Mouse (Mus musculus) embryonic facial prominence, embryonic 13.5 days (tissue): Measurements from ENCODE around the gene Itga2b. TPM values are rescaled to one million over a fixed set of nuclear protein-coding genes. Genes with fewer than 3 reads are reported as not detected.

ENCODE experiments used
- ATAC-seq: fragments of 200-750 bp; cut with Nextera tagmentation; 2 replicates; pipeline ENCODE4 v1.8.0; 2017; ENCODE audit warnings: low read depth; ENCODE audit not compliant: insufficient number of reproducible peaks, insufficient read depth, low FRiP score, low TSS enrichment
- H3K27ac ChIP-seq: fragments of 300-500 bp; sonication (generic); 2 replicates; pipeline ENCODE4 v1.5.1; 2015; ENCODE audit warnings: moderate library complexity, mild to moderate bottlenecking, inconsistent platforms
- H3K27me3 ChIP-seq: fragments of 300-500 bp; sonication (generic); 2 replicates; pipeline ENCODE4 v1.6.1; 2015; ENCODE audit warnings: mild to moderate bottlenecking, inconsistent platforms
- H3K36me3 ChIP-seq: fragments of 300-500 bp; sonication (generic); 2 replicates; pipeline ENCODE4 v1.6.1; 2015; ENCODE audit warnings: mild to moderate bottlenecking, inconsistent platforms
- H3K4me1 ChIP-seq: fragments of 300-500 bp; sonication (generic); 2 replicates; pipeline ENCODE4 v1.6.1; 2015; ENCODE audit warnings: inconsistent platforms
- H3K4me2 ChIP-seq: fragments of 300-500 bp; sonication (generic); 2 replicates; pipeline ENCODE4 v1.6.1; 2015; ENCODE audit warnings: moderate library complexity, mild to moderate bottlenecking, inconsistent platforms
- H3K4me3 ChIP-seq: fragments of 300-500 bp; sonication (generic); 2 replicates; pipeline ENCODE4 v1.5.1; 2015; ENCODE audit warnings: mild to moderate bottlenecking, inconsistent platforms
- H3K9ac ChIP-seq: fragments of 300-500 bp; sonication (generic); 2 replicates; pipeline ENCODE4 v1.6.1; 2015; ENCODE audit warnings: mild to moderate bottlenecking, inconsistent platforms
- H3K9me3 ChIP-seq: fragments of 300-500 bp; sonication (generic); 2 replicates; pipeline ENCODE4 v1.6.1; 2016; ENCODE audit warnings: inconsistent platforms
- WGBS: fragments of 180-500 bp; shearing (Covaris S2); methylation state at CpG from one replicate; pipeline ENCODE4 v1.1.7; 2015; ENCODE audit warnings: mixed read lengths; 5-methylcytosine and 5-hydroxymethylcytosine counted together
- polyA plus RNA-seq: library from polyadenylated mRNA; unstranded; fragments of >200 nt; fragmentation: Nextera tagmentation; extraction: Ambion mirVana; gene quantifications from 2 replicates; pipeline ENCODE4 v1.2.1, GENCODE M21; 2015

Gene Itga2b
- polyA plus RNA-seq, 1 experiment from 2014 or later: 6.7 TPM

DNA sequence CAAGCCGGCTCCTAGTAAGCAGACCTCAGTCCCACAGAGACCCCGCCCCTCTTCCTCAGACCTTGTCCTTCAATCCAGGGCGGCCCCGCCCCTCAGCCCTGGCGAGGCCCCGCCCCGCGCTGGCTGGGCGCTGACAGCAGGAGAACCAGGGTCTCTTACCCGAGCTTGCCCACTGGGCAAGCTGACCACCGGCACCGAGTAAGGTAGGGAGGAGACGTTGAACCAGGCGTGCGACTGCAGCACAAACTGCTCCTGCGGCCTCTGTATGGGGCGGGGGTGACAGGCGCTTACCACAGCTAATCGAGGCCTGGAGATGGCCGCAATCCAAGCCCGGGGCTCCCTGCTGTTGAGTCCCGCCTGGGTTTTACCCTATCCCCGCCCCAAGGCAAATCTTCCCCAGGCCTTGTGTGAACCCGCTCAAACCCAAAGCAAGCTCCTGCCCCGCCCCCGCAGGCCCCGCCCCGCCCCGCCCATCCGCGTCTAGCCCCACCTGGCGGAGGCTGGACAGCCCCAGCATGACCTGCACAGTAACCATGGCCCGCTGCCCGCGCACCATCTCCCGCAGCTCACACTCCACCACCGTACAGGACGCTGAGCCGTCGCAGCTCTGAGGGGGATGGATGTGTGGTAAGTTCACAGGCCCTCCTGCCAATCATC is 14.1 kb downstream of the Itga2b start:
- peak; percentile 78 for ATAC-seq
- H3K4me1 ChIP-seq: peaks cover 21% of the 10 kb centered on the region; the same call in 1 of the 2 replicates
- H3K9ac ChIP-seq: peak overlapping the region; percentile 53
- peaks cover 24% of the 10 kb centered on the region for H3K27me3 ChIP-seq
- H3K4me3 ChIP-seq: peak overlapping the region; percentile 54
- WGBS: under 1% methylated on average over 40 of the region's 40 CpGs
- H3K4me2 ChIP-seq: peak overlapping the region; percentile 91
- H3K9me3 ChIP-seq: no peaks in the 10 kb centered on the region
- H3K36me3 ChIP-seq: no peaks in the 10 kb centered on the region
- peak overlapping the region; percentile 44 for H3K27ac ChIP-seq

DNA sequence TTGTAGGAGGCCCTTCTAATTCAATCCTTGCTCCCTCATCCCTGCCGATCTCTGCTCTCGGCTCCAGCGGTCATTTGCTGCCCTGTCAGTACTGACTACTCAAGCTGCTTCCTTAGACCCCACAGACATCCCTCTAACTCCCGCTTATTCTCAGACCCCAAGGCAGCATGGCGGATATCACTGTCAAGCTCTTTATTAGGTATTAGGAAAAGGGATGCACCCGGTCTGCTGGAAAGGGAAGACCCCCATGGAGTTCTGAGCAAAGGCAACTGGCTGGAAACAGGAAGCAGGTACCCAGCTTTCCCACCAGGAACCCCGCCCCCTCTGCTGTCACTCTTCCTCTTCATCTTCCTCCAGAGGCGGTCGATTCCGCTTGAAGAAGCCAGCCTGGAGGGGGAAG is 16.8 kb downstream of the Itga2b start:
- no peak overlapping the region for H3K9ac ChIP-seq
- H3K36me3 ChIP-seq: no peaks in the 10 kb centered on the region
- peaks cover 25% of the 10 kb centered on the region for H3K27me3 ChIP-seq
- H3K27ac ChIP-seq: no peak overlapping the region
- no peak overlapping the region for H3K4me2 ChIP-seq
- H3K4me1 ChIP-seq: peaks cover 33% of the 10 kb centered on the region
- no peak overlapping the region for H3K4me3 ChIP-seq
- ATAC-seq: no peak
- 20% methylated on average over 10 of the region's 10 CpGs for WGBS
- no peaks in the 10 kb centered on the region for H3K9me3 ChIP-seq

DNA sequence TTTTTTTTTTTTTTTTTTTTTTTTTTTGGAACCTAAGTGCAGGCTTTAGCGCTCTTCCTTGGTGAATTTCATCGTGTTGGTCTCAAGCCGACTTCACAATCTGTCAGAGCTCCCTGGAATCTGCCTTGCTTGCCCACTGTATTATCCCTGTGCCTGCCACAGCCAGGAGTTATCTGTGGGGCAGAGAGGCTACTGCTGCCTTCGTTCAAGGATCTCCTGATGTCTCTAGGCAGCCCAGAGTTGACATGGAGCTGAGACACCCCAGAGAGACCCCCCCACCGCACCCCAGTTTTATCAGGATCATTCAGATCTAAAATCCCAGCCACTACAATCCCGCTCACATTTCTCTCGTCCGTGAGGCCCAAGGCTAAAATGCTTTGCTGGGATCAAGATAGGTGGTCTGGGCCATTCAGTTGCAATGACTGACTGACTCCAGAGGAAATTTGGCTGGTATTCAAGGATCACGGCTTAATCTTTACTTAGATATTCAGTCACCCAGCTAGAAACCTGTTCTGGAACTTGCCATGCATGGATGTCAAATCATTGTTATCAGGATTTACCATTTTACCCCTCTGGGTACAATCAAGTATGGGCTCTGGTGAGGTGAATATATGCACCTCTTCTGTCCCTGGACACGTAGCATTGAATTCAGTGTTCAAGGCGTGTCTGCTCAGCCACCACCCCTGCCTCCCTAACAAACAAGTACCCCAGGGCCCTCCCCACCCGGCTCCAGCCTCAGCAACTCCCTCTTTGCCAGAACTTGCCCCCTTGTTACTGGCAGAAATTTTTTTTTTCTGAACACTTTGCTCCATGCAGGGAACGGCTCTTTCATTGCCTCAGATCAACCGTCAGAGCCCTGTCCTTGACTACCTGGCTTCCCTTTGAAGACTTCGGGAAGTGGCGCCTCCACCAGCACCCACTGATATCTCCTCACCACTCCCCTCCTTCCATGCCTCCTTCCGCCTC is 20.6 kb downstream of the Itga2b start:
- H3K27me3 ChIP-seq: peaks cover 19% of the 10 kb centered on the region
- H3K9me3 ChIP-seq: no peaks in the 10 kb centered on the region
- no peak overlapping the region for H3K4me2 ChIP-seq
- peak overlapping the region; percentile 34 for H3K27ac ChIP-seq
- H3K4me1 ChIP-seq: peaks cover 42% of the 10 kb centered on the region
- H3K36me3 ChIP-seq: no peaks in the 10 kb centered on the region
- ATAC-seq: no peak
- no peak overlapping the region for H3K4me3 ChIP-seq
- no peak overlapping the region for H3K9ac ChIP-seq
- 30% methylated on average over 17 of the region's 17 CpGs for WGBS

DNA sequence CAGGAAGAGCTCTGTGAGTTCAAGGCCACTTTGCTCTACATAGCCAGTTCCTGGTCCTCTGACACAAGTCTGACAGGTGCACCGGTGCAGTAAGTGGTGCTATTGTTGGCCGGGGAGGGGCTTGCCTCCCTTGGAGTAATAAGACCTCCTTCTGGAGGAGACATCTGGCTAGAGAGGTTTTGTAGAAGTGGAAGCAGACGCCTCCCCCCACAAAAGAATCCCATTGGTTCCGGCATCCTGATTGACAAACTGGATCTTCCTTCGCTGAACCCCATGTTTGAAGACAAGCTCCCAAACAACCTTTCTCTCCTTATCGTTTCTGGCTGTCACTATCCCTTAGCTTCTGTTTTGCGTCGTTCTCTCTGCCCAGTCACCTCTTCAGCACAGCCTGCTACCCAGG is 21.6 kb downstream of the Itga2b start:
- H3K4me3 ChIP-seq: peak overlapping the region; percentile 93; the same call in 1 of the 2 replicates
- H3K9me3 ChIP-seq: no peaks in the 10 kb centered on the region
- 0 out of 2 replicates have a peak overlapping the region, but pooled peaks have one; percentile 16 for H3K9ac ChIP-seq
- H3K4me2 ChIP-seq: peak overlapping the region; percentile 84; the same call in 1 of the 2 replicates
- ATAC-seq: no peak
- whole genome bisulfite sequencing: 6% methylated on average over 8 of the region's 8 CpGs
- peaks cover 7% of the 10 kb centered on the region for H3K36me3 ChIP-seq
- peaks cover 47% of the 10 kb centered on the region for H3K4me1 ChIP-seq
- H3K27ac ChIP-seq: 0 out of 2 replicates have a peak overlapping the region, but pooled peaks have one; percentile 33
- H3K27me3 ChIP-seq: peaks cover 18% of the 10 kb centered on the region

DNA sequence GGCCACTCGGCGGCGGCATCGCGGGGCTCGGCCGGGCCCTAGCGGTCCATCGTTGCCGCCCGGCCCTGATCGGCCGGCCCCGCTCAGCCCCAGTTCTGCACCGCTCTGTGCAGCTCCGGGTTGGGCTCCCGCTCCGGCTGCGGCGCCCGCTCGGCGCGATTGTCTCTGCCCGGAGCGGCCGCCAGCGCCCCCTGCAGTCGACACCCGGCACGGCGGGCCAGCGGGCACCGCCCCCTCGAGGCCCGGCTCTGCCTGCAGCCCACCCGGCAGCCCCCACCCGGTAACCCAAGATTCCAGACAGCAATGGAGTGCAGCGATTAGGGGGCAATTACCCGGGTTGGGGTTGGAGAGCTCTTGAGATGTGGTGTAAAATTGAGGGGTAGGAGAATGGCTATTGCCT is 22.4 kb downstream of the Itga2b start, which contains the start of gene Fam171a2:
TSS of gene Fam171a2 (minus strand) at position 186 of the 400 bp plus-strand sequence.
- Histone ChIP-seq H3K4me1 (peaks cover 47% of the 10 kb centered on the region), H3K27me3 (peaks cover 12% of the 10 kb centered on the region)

DNA sequence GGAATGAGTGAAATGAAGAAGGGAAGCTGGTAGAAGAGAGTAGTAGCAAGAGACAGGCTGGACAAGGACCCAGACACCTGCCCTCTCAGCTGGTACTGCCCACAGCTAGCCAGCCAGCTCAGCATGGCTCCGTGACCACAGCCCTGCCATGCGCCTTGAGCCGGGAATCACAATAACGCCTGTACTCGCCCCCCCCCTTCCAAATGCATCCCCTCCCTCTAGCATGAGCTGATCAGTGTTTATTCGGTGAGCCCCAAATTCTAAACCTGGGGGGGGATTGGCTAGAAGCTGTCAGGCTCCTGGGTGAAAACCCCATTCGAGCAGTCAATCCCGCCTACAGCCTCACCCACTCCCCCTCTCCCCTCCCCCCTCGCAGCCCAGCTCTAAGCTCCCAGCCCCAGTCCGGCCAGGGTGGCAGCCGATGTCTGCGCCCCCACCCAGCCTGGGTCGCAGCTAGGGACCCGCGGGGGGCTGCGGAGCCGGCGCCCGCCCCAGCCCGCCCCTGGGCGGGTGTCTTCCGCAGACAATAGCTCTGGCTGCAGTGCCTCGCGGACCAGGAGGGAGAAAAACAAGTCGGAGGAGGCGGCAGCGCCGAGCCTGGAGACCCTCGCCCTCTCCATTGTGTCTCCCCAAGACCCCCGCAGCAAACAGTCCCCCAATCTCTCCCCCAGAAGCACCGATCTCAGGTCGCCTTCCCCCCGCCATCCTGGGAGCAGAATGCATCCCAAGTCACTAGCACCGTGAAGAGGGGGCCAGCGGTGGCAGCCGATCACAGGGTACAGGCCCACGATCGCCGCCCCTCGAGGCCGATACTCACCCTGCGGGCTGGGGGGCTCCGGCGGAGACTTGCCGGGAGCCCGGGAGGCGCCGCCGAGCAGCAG is 23.1 kb downstream of the Itga2b start:
- ATAC-seq: peak; percentile 41
- under 1% methylated on average over 48 of the region's 49 CpGs for WGBS
- Histone ChIP-seq H3K36me3 (peaks cover 21% of the 10 kb centered on the region), H3K27me3 (peaks cover 8% of the 10 kb centered on the region), H3K4me3 (peak overlapping the region; percentile 93), H3K4me2 (peak overlapping the region; percentile 84), H3K9me3 (no peaks in the 10 kb centered on the region), H3K27ac (peak overlapping the region; percentile 95), H3K4me1 (peaks cover 47% of the 10 kb centered on the region), H3K9ac (peak overlapping the region; percentile 98)

More for the DNA sequence above, 22.4 kb downstream of the Itga2b start, which contains the start of gene Fam171a2:
- peak within 1 kb of the TSS; percentile 84 for H3K4me2 ChIP-seq
- no peaks in the 10 kb centered on the region for H3K9me3 ChIP-seq
- WGBS: under 1% methylated on average over 40 of the region's 40 CpGs
- ATAC-seq: peak; percentile 67
- H3K27ac ChIP-seq: peak within 1 kb of the TSS; percentile 95
- peak within 1 kb of the TSS; percentile 93 for H3K4me3 ChIP-seq
- H3K36me3 ChIP-seq: peaks cover 14% of the 10 kb centered on the region
- peak within 1 kb of the TSS; percentile 98 for H3K9ac ChIP-seq

DNA sequence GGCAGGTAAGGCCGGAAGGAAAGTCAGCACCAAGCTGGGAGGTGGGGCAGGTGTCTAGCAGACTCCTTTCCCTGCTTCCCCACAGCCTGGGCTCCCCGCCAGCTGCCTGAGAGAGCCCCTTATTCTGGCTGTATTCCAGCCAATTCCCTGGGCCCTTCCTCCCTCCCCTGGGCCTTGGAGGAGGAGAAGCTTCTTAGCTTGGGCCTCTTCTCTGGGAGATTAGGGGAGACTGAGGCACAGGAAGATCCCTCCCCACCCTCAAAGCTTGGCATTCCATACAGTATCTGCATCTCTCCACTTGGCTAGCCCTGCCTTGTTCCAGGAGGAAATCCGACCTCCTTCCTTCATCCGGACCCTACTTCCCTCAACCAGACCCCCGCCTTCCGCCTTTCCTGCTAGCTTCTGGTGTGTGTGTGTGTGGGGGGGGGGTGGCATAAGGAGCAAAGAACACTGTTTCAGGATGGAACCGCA is 24.0 kb downstream of the Itga2b start:
- H3K27ac ChIP-seq: peak overlapping the region; percentile 95
- WGBS: 4% methylated on average over 7 of the region's 7 CpGs
- H3K9ac ChIP-seq: peak overlapping the region; percentile 98
- ATAC-seq: no peak; the same call in 1 of the 2 replicates
- H3K9me3 ChIP-seq: no peaks in the 10 kb centered on the region
- H3K4me3 ChIP-seq: peak overlapping the region; percentile 93
- H3K4me1 ChIP-seq: peaks cover 47% of the 10 kb centered on the region
- H3K27me3 ChIP-seq: peaks cover 8% of the 10 kb centered on the region
- peak overlapping the region; percentile 84 for H3K4me2 ChIP-seq
- H3K36me3 ChIP-seq: peaks cover 30% of the 10 kb centered on the region

DNA sequence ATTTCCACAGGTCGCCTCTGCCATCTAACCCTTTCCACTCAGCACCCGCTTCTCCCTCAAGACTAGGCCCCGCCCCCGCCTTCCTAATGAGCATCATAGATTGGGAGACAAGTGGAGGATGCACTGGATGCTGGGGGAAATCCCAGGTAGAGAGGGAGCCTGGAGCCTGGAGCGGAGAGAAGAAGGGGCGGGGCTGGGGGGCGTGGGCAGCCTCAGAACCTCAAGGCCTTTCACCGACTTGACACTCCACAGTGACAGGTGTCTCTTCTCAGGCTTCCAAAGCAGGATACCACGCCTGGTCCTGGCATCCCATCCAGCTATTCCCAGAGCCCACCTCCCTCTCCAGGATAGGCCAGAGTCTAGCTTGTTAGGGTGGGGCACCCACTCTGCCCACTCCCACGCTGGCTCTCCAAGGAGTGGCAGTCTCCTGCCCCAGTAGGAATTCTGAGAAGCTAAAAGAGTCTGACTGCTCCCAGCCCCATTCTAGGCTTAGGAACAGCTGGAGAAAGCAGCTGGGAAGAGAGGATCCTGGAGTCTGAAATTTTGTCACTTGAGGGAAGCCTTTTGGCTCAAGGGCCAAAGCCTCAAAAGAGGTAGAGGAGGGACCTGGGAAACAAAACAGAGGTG is 24.5 kb downstream of the Itga2b start:
- 14% methylated on average over 10 of the region's 10 CpGs for WGBS
- Histone ChIP-seq H3K4me2 (peak overlapping the region; percentile 84), H3K9me3 (no peaks in the 10 kb centered on the region), H3K9ac (peak overlapping the region; percentile 98), H3K36me3 (peaks cover 35% of the 10 kb centered on the region), H3K4me3 (peak overlapping the region; percentile 93), H3K27me3 (peaks cover 8% of the 10 kb centered on the region), H3K27ac (peak overlapping the region; percentile 95), H3K4me1 (peaks cover 44% of the 10 kb centered on the region)
- peak; percentile 18; the same call in 1 of the 2 replicates for ATAC-seq

DNA sequence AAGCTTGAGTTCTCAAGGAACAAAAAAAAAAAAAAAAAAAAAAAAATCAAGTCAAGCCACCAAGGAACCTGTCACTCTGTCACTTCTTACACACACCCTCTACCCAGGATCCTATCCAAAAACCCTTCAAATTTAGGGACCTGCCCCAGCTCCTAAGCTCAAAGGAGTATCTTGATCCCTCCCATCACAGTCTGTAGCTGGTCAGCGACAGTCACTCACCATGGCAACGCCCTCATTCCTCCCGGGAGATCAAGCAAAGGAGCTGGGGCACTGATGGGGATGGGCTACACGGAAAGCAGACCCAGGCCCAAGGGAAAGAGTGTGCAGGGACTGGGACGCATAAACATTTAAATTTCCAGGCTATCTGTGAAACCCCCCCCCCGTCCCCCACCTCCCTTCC is 25.1 kb downstream of the Itga2b start:
- H3K9ac ChIP-seq: 0 out of 2 replicates have a peak overlapping the region, but pooled peaks have one; percentile 98
- ATAC-seq: no peak

DNA sequence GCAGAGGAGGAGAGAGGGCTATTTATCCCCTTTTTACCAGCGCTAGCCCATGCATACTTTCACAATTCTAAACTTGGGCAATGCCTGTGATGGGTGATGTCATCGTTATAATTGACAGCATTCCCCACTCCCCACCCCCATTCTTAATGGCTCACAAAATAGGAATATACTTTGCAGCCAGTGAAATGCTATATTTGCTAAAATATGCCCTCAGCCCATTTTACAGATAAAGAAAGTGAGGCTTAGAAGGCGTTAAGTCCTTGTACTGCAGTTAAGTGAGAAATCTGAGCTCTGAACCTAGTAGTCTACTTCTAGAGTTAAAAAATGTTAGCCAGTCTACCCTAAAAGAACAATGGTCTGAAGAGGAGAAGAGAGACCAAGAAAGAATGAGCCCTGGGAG is 25.6 kb downstream of the Itga2b start:
- H3K9ac ChIP-seq: no peak overlapping the region
- no peak overlapping the region for H3K4me2 ChIP-seq
- peaks cover 17% of the 10 kb centered on the region for H3K27me3 ChIP-seq
- 75% methylated on average over 3 of the region's 3 CpGs for WGBS
- no peak for ATAC-seq
- H3K4me1 ChIP-seq: peaks cover 43% of the 10 kb centered on the region
- no peaks in the 10 kb centered on the region for H3K9me3 ChIP-seq
- H3K36me3 ChIP-seq: peaks cover 46% of the 10 kb centered on the region
- H3K27ac ChIP-seq: no peak overlapping the region
- no peak overlapping the region for H3K4me3 ChIP-seq

More for the DNA sequence above, 25.1 kb downstream of the Itga2b start:
- peaks cover 14% of the 10 kb centered on the region for H3K27me3 ChIP-seq
- peak overlapping the region; percentile 95; the same call in 1 of the 2 replicates for H3K27ac ChIP-seq
- H3K9me3 ChIP-seq: no peaks in the 10 kb centered on the region
- no peak overlapping the region for H3K4me3 ChIP-seq
- WGBS: 15% methylated on average over 6 of the region's 6 CpGs
- peak overlapping the region; percentile 84 for H3K4me2 ChIP-seq
- H3K36me3 ChIP-seq: peaks cover 41% of the 10 kb centered on the region
- H3K4me1 ChIP-seq: peaks cover 44% of the 10 kb centered on the region
